Mouse (Mus musculus): ENCODE measurements around the gene Dnase2b. TPM values are rescaled to one million over a fixed set of nuclear protein-coding genes. Genes with fewer than 3 reads are reported as not detected.

Gene Dnase2b
- polyA plus RNA-seq, 1 experiment from 2014 or later = not detected

DNA sequence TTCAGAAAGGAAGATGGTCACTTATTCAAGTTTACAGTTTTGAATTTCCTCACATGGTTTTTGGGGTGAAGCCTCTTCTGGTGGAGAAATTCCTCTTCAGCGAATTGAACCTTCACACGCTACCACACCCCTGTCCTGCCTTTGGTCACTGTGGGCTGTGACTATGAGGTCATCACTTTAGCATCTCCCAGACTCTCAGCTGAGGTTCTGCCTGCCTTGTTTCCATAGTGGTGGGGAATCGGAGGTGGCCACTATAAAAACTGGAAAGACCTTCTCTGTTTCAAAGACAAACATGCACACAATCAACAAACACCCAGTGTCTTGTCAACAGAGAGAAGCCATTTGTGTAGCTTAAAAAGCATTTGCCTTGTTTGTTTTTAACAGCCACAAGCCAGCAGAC, 35.8 kb upstream of the Dnase2b start, which contains the start of gene 4930503B20Rik:
Gene 4930503B20Rik, minus strand, starts transcription at position 101 of the 400 bp plus-strand sequence.
- WGBS = 81% methylated on average over 3 of the region's 3 CpGs

GRCm38 (mm10) chr3:146650716-146651115, 35.3 kb upstream of the Dnase2b start:
- Histone ChIP-seq H3K27ac (ENCODE audit: low read depth, low read length) (no peak overlapping the region), H3K4me1 (replicated peaks; ENCODE audit: control insufficient read depth, insufficient read depth, low read length) (no peaks in the 10 kb centered on the region), H3K4me2 (replicated peaks; ENCODE audit: low read depth, low read length) (no peak overlapping the region), H3K27me3 (ENCODE audit: control insufficient read depth, insufficient read depth, low read length) (no peaks in the 10 kb centered on the region), H3K9me3 (ENCODE audit: control insufficient read depth, low read length) (no peaks in the 10 kb centered on the region), H3K9ac (ENCODE audit: low read depth, low read length) (no peak overlapping the region), H3K4me3 (ENCODE audit: low read depth, low read length) (no peak overlapping the region), H3K36me3 (ENCODE audit: control insufficient read depth, insufficient read depth, low read length) (no peaks in the 10 kb centered on the region)
- DNase-seq (ENCODE audit: low spot score) (no peak), ATAC-seq (ENCODE audit: low FRiP score) (no peak)
- WGBS = 91% methylated on average over 10 of the region's 10 CpGs

More for the DNA sequence above, 35.8 kb upstream of the Dnase2b start, which contains the start of gene 4930503B20Rik:
- Histone ChIP-seq H3K36me3 (ENCODE audit: control insufficient read depth, insufficient read depth, low read length) (no peaks in the 10 kb centered on the region), H3K27me3 (ENCODE audit: control insufficient read depth, insufficient read depth, low read length) (no peaks in the 10 kb centered on the region), H3K4me1 (replicated peaks; ENCODE audit: control insufficient read depth, insufficient read depth, low read length) (no peaks in the 10 kb centered on the region), H3K9me3 (ENCODE audit: control insufficient read depth, low read length) (no peaks in the 10 kb centered on the region), H3K4me3 (ENCODE audit: low read depth, low read length) (no peak within 1 kb of the TSS), H3K4me2 (replicated peaks; ENCODE audit: low read depth, low read length) (no peak within 1 kb of the TSS), H3K27ac (ENCODE audit: low read depth, low read length) (no peak within 1 kb of the TSS), H3K9ac (ENCODE audit: low read depth, low read length) (no peak within 1 kb of the TSS)
- ATAC-seq (ENCODE audit: low FRiP score) = no peak
- no peak for DNase-seq (ENCODE audit: low spot score)

DNA sequence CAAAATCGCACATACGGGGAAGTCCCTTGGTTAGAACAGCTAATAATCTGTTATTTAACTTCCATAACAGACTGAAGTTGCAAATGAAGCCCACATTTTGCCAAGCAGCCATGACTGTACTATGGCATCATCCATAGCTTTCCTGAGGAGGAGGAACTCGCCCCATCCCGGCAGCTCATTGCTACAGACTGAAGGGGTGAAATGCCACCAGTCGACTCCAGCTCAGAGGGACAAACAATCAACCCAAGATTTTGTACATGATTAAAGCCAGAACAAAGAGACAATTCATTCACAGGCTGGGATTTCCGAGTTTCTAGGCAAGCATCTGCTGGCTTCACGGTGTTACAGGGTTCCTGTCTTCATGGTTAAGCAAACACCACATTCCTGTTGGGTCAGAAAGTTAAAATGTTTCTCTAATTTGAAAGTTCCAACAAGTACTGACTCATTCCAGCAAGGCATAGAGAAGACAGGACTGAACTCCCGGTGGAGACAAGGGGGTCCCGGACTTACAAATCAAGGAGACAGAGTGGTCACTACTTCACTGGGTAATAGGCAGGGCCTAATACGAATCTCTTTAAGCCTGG, 34.0 kb upstream of the Dnase2b start:
- Histone ChIP-seq H3K36me3 (ENCODE audit: control insufficient read depth, insufficient read depth, low read length) (no peaks in the 10 kb centered on the region), H3K4me3 (ENCODE audit: low read depth, low read length) (no peak overlapping the region), H3K4me1 (replicated peaks; ENCODE audit: control insufficient read depth, insufficient read depth, low read length) (no peaks in the 10 kb centered on the region), H3K9me3 (ENCODE audit: control insufficient read depth, low read length) (no peaks in the 10 kb centered on the region), H3K4me2 (replicated peaks; ENCODE audit: low read depth, low read length) (no peak overlapping the region), H3K9ac (ENCODE audit: low read depth, low read length) (no peak overlapping the region), H3K27ac (ENCODE audit: low read depth, low read length) (no peak overlapping the region), H3K27me3 (ENCODE audit: control insufficient read depth, insufficient read depth, low read length) (no peaks in the 10 kb centered on the region)
- no peak for DNase-seq (ENCODE audit: low spot score)
- WGBS = 76% methylated on average over 10 of the region's 10 CpGs
- no peak for ATAC-seq (ENCODE audit: low FRiP score)

GRCm38 (mm10) chr3:146641818-146642427, 26.5 kb upstream of the Dnase2b start:
- no peak overlapping the region for H3K4me2 ChIP-seq (replicated peaks; ENCODE audit: low read depth, low read length)
- no peaks in the 10 kb centered on the region for H3K9me3 ChIP-seq (ENCODE audit: control insufficient read depth, low read length)
- H3K4me1 ChIP-seq (replicated peaks; ENCODE audit: control insufficient read depth, insufficient read depth, low read length) = no peaks in the 10 kb centered on the region
- DNase-seq (ENCODE audit: low spot score) (no peak), ATAC-seq (ENCODE audit: low FRiP score) (no peak)
- H3K27me3 ChIP-seq (ENCODE audit: control insufficient read depth, insufficient read depth, low read length) = no peaks in the 10 kb centered on the region
- H3K4me3 ChIP-seq (ENCODE audit: low read depth, low read length) = no peak overlapping the region
- H3K36me3 ChIP-seq (ENCODE audit: control insufficient read depth, insufficient read depth, low read length) = no peaks in the 10 kb centered on the region
- WGBS = 57% methylated on average over 4 of the region's 4 CpGs
- H3K9ac ChIP-seq (ENCODE audit: low read depth, low read length) = no peak overlapping the region
- no peak overlapping the region for H3K27ac ChIP-seq (ENCODE audit: low read depth, low read length)

GRCm38 (mm10) chr3:146632506-146632905, 17.1 kb upstream of the Dnase2b start:
- H3K27ac ChIP-seq (ENCODE audit: low read depth, low read length) = no peak overlapping the region
- H3K9ac ChIP-seq (ENCODE audit: low read depth, low read length) = no peak overlapping the region
- H3K27me3 ChIP-seq (ENCODE audit: control insufficient read depth, insufficient read depth, low read length) = no peaks in the 10 kb centered on the region
- 82% methylated on average over 5 of the region's 5 CpGs for WGBS
- no peaks in the 10 kb centered on the region for H3K9me3 ChIP-seq (ENCODE audit: control insufficient read depth, low read length)
- DNase-seq (ENCODE audit: low spot score) = no peak
- no peak for ATAC-seq (ENCODE audit: low FRiP score)
- no peaks in the 10 kb centered on the region for H3K4me1 ChIP-seq (replicated peaks; ENCODE audit: control insufficient read depth, insufficient read depth, low read length)
- H3K4me3 ChIP-seq (ENCODE audit: low read depth, low read length) = no peak overlapping the region
- no peaks in the 10 kb centered on the region for H3K36me3 ChIP-seq (ENCODE audit: control insufficient read depth, insufficient read depth, low read length)
- no peak overlapping the region for H3K4me2 ChIP-seq (replicated peaks; ENCODE audit: low read depth, low read length)

GRCm38 (mm10) chr3:146628227-146628982, 13.0 kb upstream of the Dnase2b start:
- no peak overlapping the region for H3K4me2 ChIP-seq (replicated peaks; ENCODE audit: low read depth, low read length)
- H3K27me3 ChIP-seq (ENCODE audit: control insufficient read depth, insufficient read depth, low read length) = no peaks in the 10 kb centered on the region
- no peak for ATAC-seq (ENCODE audit: low FRiP score)
- H3K4me1 ChIP-seq (replicated peaks; ENCODE audit: control insufficient read depth, insufficient read depth, low read length) = no peaks in the 10 kb centered on the region
- H3K27ac ChIP-seq (ENCODE audit: low read depth, low read length) = no peak overlapping the region
- H3K9ac ChIP-seq (ENCODE audit: low read depth, low read length) = no peak overlapping the region
- DNase-seq (ENCODE audit: low spot score) = no peak
- no peak overlapping the region for H3K4me3 ChIP-seq (ENCODE audit: low read depth, low read length)
- H3K9me3 ChIP-seq (ENCODE audit: control insufficient read depth, low read length) = no peaks in the 10 kb centered on the region
- WGBS = 70% methylated on average over 8 of the region's 8 CpGs
- H3K36me3 ChIP-seq (ENCODE audit: control insufficient read depth, insufficient read depth, low read length) = no peaks in the 10 kb centered on the region

- no peaks in the 10 kb centered on the region for H3K4me1 ChIP-seq (replicated peaks; ENCODE audit: control insufficient read depth, insufficient read depth, low read length)
- WGBS = 88% methylated on average over 4 of the region's 4 CpGs
- H3K4me3 ChIP-seq (ENCODE audit: low read depth, low read length) = no peak overlapping the region
- no peak overlapping the region for H3K9ac ChIP-seq (ENCODE audit: low read depth, low read length)
- H3K36me3 ChIP-seq (ENCODE audit: control insufficient read depth, insufficient read depth, low read length) = no peaks in the 10 kb centered on the region
- no peak overlapping the region for H3K27ac ChIP-seq (ENCODE audit: low read depth, low read length)
- no peaks in the 10 kb centered on the region for H3K27me3 ChIP-seq (ENCODE audit: control insufficient read depth, insufficient read depth, low read length)
- no peak for DNase-seq (ENCODE audit: low spot score)
- no peaks in the 10 kb centered on the region for H3K9me3 ChIP-seq (ENCODE audit: control insufficient read depth, low read length)
- H3K4me2 ChIP-seq (replicated peaks; ENCODE audit: low read depth, low read length) = no peak overlapping the region
- ATAC-seq (ENCODE audit: low FRiP score) = no peak
These were observed 10.4 kb upstream of the Dnase2b start for GRCm38 (mm10) chr3:146625766-146626165.

DNA sequence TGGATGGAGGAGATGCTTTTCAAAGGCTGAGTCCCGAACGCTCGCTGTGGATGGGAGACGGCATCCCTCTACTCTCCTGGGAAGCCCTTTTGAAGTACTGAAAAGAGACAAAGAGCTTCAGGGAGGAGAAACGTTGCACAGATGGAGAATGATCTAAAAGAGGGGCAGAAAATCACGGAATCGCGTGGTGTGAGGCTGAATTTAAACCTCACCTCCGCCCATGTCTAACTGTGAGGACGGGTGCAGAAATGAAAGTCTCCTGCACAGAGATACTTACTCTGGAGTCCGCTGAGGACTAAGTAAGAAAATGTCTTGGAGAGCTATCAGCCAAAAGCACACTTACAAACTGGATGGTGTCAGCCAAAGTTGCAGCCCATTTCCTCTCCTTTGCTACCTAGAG, 6.6 kb upstream of the Dnase2b start:
- Histone ChIP-seq H3K4me3 (ENCODE audit: low read depth, low read length) (no peak overlapping the region), H3K4me2 (replicated peaks; ENCODE audit: low read depth, low read length) (no peak overlapping the region), H3K9me3 (ENCODE audit: control insufficient read depth, low read length) (no peaks in the 10 kb centered on the region), H3K9ac (ENCODE audit: low read depth, low read length) (no peak overlapping the region), H3K4me1 (replicated peaks; ENCODE audit: control insufficient read depth, insufficient read depth, low read length) (no peaks in the 10 kb centered on the region), H3K36me3 (ENCODE audit: control insufficient read depth, insufficient read depth, low read length) (no peaks in the 10 kb centered on the region), H3K27ac (ENCODE audit: low read depth, low read length) (no peak overlapping the region), H3K27me3 (ENCODE audit: control insufficient read depth, insufficient read depth, low read length) (no peaks in the 10 kb centered on the region)
- DNase-seq (ENCODE audit: low spot score) (no peak), ATAC-seq (ENCODE audit: low FRiP score) (no peak)
- 85% methylated on average over 11 of the region's 11 CpGs for WGBS

Measured in hindbrain, embryonic 11.5 days (tissue).